8 mouse cellular contexts compared by ENCODE assay signal in the genomic region with DNA sequence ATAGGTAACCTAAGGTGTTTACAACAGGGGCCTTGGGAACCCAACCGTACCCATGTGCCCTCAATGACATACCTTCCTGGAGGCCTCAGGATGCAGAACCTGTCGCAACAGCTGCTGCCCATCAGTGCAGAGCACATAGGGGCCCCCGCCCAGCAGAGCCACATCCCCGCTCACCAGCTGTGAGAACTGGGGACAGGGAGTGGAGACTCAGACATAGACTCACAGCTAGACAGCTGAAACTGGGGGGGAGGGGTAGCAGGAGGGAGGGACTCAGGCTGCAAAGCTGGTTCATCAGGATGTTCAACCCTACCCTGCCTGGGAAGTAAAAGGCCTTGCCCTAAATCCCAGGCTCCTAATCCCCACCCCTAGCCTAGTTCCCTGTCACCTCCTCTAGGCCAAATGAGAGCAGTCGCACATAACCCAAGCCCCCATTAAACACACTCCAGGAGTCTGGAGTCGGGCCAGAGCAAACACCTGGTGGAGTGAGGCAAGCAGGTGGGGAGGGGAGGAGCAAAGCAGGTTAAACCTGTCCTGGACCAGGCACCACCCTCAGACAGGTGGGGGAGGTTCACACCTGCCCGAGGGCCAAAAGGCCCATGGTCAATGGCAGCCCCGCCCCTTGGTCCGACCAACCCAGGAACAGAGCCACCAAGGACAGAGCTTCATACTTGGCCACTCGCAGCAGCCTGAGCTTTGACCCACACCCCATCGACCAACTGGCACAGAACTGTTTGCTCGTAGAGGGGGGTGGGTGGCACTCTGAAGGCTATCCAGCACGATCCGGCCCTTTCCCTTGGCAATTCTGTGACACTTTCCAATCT. TPM values are rescaled to one million over a fixed set of nuclear protein-coding genes. Genes with fewer than 3 reads are reported as not detected.
DNase-seq lines count a peak whose midpoint lies in the region; ATAC-seq and TF ChIP-seq lines count a peak whose summit lies in the region.

No protein-coding gene starts in this region.

- H3K4me1 ChIP-seq in heart, embryonic 11.5 days (ENCODE audit: control insufficient read depth, insufficient read depth, low read length): peaks cover 15% of the 10 kb centered on the region
- peaks cover 38% of the 10 kb centered on the region for H3K4me1 ChIP-seq in liver, adult 2 months (ENCODE audit: control insufficient read depth, insufficient read depth, low read length)
- H3K4me1 ChIP-seq in stomach, embryonic 16.5 days (ENCODE audit: control insufficient read depth, insufficient read depth, low read length): peaks cover 18% of the 10 kb centered on the region

- no peak for ATAC-seq in heart, embryonic 11.5 days (replicated peaks; ENCODE audit: insufficient number of reproducible peaks, low FRiP score, low TSS enrichment)
- ATAC-seq in stomach, embryonic 16.5 days (ENCODE audit: insufficient read depth, low FRiP score): peak; percentile 86

- DNase-seq in heart, adult 18-20 months: no peak
- peak; percentile 35 for DNase-seq in induced T-regulatory cell, adult 2 months (ENCODE audit: low read depth)
- peak; percentile 98 for DNase-seq in liver, adult 2 months (ENCODE audit: extremely low read depth, low read depth, low spot score)
- no peak for DNase-seq in adipocyte (ENCODE audit: low spot score)
- no peak for DNase-seq in c-Kit-positive CD71-positive TER-119-positive erythroid progenitor cells, embryonic 14.5 days (ENCODE audit: low spot score)
- DNase-seq in gastrocnemius, adult 8-10 months (ENCODE audit: low spot score in 2 of 2): no peak

- H3K36me3 ChIP-seq in heart, embryonic 11.5 days (ENCODE audit: control insufficient read depth, insufficient read depth, low read length): peaks cover 8% of the 10 kb centered on the region; the same call in 1 of the 2 replicates
- H3K36me3 ChIP-seq in liver, adult 2 months (ENCODE audit: control insufficient read depth, insufficient read depth, low read length): peaks cover 24% of the 10 kb centered on the region
- peaks cover 16% of the 10 kb centered on the region for H3K36me3 ChIP-seq in stomach, embryonic 16.5 days (ENCODE audit: control insufficient read depth, insufficient read depth, low read length)

- H3K9me3 ChIP-seq in heart, embryonic 11.5 days (replicated peaks; ENCODE audit: control insufficient read depth, low read length): no peaks in the 10 kb centered on the region
- H3K9me3 ChIP-seq in stomach, embryonic 16.5 days (replicated peaks; ENCODE audit: control insufficient read depth, low read length): no peaks in the 10 kb centered on the region

- H3K27me3 ChIP-seq in heart, embryonic 11.5 days (ENCODE audit: control insufficient read depth, insufficient read depth, low read length): peaks cover 39% of the 10 kb centered on the region
- H3K27me3 ChIP-seq in liver, adult 2 months (ENCODE audit: control insufficient read depth, insufficient read depth, low read length): no peaks in the 10 kb centered on the region
- H3K27me3 ChIP-seq in stomach, embryonic 16.5 days (ENCODE audit: control insufficient read depth, insufficient read depth, low read length): peaks cover 20% of the 10 kb centered on the region

- no peak for TF ChIP-seq CTCF in liver, adult 2 months (IDR thresholded peaks at IDR 0.05; ENCODE audit: low read depth, low read length)

- peak overlapping the region; percentile 5; the same call in 1 of the 2 replicates for H3K4me3 ChIP-seq in heart, embryonic 11.5 days (ENCODE audit: low read depth, low read length)
- H3K4me3 ChIP-seq in liver, adult 2 months (ENCODE audit: insufficient read depth, low read depth, low read length): peak overlapping the region; percentile 81
- peak overlapping the region; percentile 67 for H3K4me3 ChIP-seq in stomach, embryonic 16.5 days (replicated peaks; ENCODE audit: low read length)

- no peak overlapping the region for H3K9ac ChIP-seq in heart, embryonic 11.5 days (ENCODE audit: low read depth, low read length)
- peak overlapping the region; percentile 96 for H3K9ac ChIP-seq in liver, adult 2 months (ENCODE audit: low read depth, low read length)
- peak overlapping the region; percentile 82 for H3K9ac ChIP-seq in stomach, embryonic 16.5 days (ENCODE audit: low read length)

- H3K4me2 ChIP-seq in heart, embryonic 11.5 days: no peak overlapping the region; the same call in 1 of the 2 replicates
- peak overlapping the region; percentile 64 for H3K4me2 ChIP-seq in stomach, embryonic 16.5 days (ENCODE audit: low read depth, low read length)

- peaks cover 14% of the 10 kb centered on the region; the same call in 1 of the 2 replicates for H3K79me2 ChIP-seq in liver, adult 2 months (ENCODE audit: control insufficient read depth, insufficient read depth, low read length)

- WGBS in heart, embryonic 11.5 days (ENCODE audit: insufficient replicate concordance): 18% methylated on average over 14 of the region's 14 CpGs
- WGBS in liver, adult 2 months: 12% methylated on average over 14 of the region's 14 CpGs
- WGBS in stomach, embryonic 16.5 days: 15% methylated on average over 14 of the region's 14 CpGs

- no peak for TF ChIP-seq POLR2A in liver, adult 2 months (IDR thresholded peaks at IDR 0.05; ENCODE audit: extremely low read depth, insufficient read depth, low read length)

- no peak overlapping the region for H3K27ac ChIP-seq in heart, embryonic 11.5 days (ENCODE audit: low read depth, low read length)
- peak overlapping the region; percentile 90 for H3K27ac ChIP-seq in liver, adult 2 months (replicated peaks; ENCODE audit: insufficient read depth, low read depth, low read length)
- peak overlapping the region; percentile 96 for H3K27ac ChIP-seq in stomach, embryonic 16.5 days (ENCODE audit: low read length)

RNA-seq across cellular contexts. Expression of a gene that starts 1.8 kb away (rescaled TPM):
- 1.3 and 1.4 TPM in 2 replicates for polyA plus RNA-seq in heart, embryonic 11.5 days (2014; fragmentation: Nextera tagmentation; extraction: Ambion mirVana)
- total RNA-seq in heart, adult 18-20 months (2021): 1 to 10 TPM in 1 of 2 experiments, under 1 TPM in 1; 0.35 to 1.4 TPM
- 43.6 and 50.5 TPM in 2 replicates for total RNA-seq in liver, adult 2 months (2014; rRNA removed)
- 76.8 and 86.2 TPM in 2 replicates for polyA plus RNA-seq in liver, adult 2 months (2012; rRNA removed)
- polyA plus RNA-seq in stomach, embryonic 16.5 days (2015; fragmentation: Nextera tagmentation; extraction: Ambion mirVana): 62.6 and 82.5 TPM in 2 replicates
- total RNA-seq in gastrocnemius, adult 8-10 months (2022): not detected

RNA-seq across cellular contexts. Expression of a gene that starts 15.2 kb away (rescaled TPM):
- 3.0 and 7.2 TPM in 2 replicates for polyA plus RNA-seq in heart, embryonic 11.5 days (2014; fragmentation: Nextera tagmentation; extraction: Ambion mirVana)
- 1 to 10 TPM; 6.7 to 7.9 TPM for total RNA-seq in heart, adult 18-20 months (2021)
- 11.3 and 12.5 TPM in 2 replicates for total RNA-seq in liver, adult 2 months (2014; rRNA removed)
- polyA plus RNA-seq in liver, adult 2 months (2012; rRNA removed): 8.7 and 10.6 TPM in 2 replicates
- 13.7 and 14.9 TPM in 2 replicates for polyA plus RNA-seq in stomach, embryonic 16.5 days (2015; fragmentation: Nextera tagmentation; extraction: Ambion mirVana)
- total RNA-seq in gastrocnemius, adult 8-10 months (2022): 1 to 10 TPM; 3.3 to 5.6 (median 4.0) TPM

RNA-seq across cellular contexts. Expression of a gene that starts 33.7 kb away (rescaled TPM):
- polyA plus RNA-seq in heart, embryonic 11.5 days (2014; fragmentation: Nextera tagmentation; extraction: Ambion mirVana): 64.5 and 67.4 TPM in 2 replicates
- 10 to 100 TPM in 1 of 2 experiments, 1 to 10 TPM in 1; 8.8 to 11.5 TPM for total RNA-seq in heart, adult 18-20 months (2021)
- total RNA-seq in liver, adult 2 months (2014; rRNA removed): 0.09 and 0.27 TPM in 2 replicates
- polyA plus RNA-seq in liver, adult 2 months (2012; rRNA removed): 0.21 and 0.91 TPM in 2 replicates
- polyA plus RNA-seq in stomach, embryonic 16.5 days (2015; fragmentation: Nextera tagmentation; extraction: Ambion mirVana): 28.7 and 33.2 TPM in 2 replicates
- total RNA-seq in gastrocnemius, adult 8-10 months (2022): 10 to 100 TPM in 2 of 4 experiments, 1 to 10 TPM in 2; 7.2 to 11.4 (median 9.3) TPM

Comparison
In these comparisons a context has a peak if more than half of its experiments do, and no peak if none do; other contexts are left out.
1. H3K4me3 ChIP-seq: peak in every context shown above with its lines; median percentile 81 in liver, adult 2 months; 67 in stomach, embryonic 16.5 days; 5 in heart, embryonic 11.5 days.
2. DNase-seq: peak in induced T-regulatory cell, adult 2 months (single experiment) and liver, adult 2 months (single experiment); none in heart, adult 18-20 months (0 of 2), adipocyte (single experiment), c-Kit-positive CD71-positive TER-119-positive erythroid progenitor cells, embryonic 14.5 days (single experiment) and gastrocnemius, adult 8-10 months (0 of 2).
3. RNA of a gene that starts 1.8 kb away (total RNA-seq): 43.6 to 50.5 TPM in liver, adult 2 months; 0.35 to 1.4 TPM in heart, adult 18-20 months and not detected in gastrocnemius, adult 8-10 months; every median in the first group is over 10 times any median in the second.